Mouse (Mus musculus): Measurements from ENCODE around the gene Nrde2.
"Not testable (repeated sequence)": the region's sequence is repeated elsewhere in the genome, so short reads cannot be mapped to it uniquely, and the experiment has no call there.

Gene Nrde2

GRCm38 (mm10) chr12:100159261-100159975 is at the start of gene Nrde2:
Gene Nrde2 (minus strand): TSS chr12:100159653.
- peak; percentile 91 for DNase-seq (ENCODE audit: low spot score)

GRCm38 (mm10) chr12:100206926-100207325 is 47.5 kb upstream of the Nrde2 start:
- DNase-seq (ENCODE audit: low spot score): no peak

- no peak for DNase-seq (ENCODE audit: low spot score)
Observed at GRCm38 (mm10) chr12:100206521-100206920, 47.1 kb upstream of the Nrde2 start.

- DNase-seq (ENCODE audit: low spot score): no peak
Observed at GRCm38 (mm10) chr12:100205156-100205555, 45.7 kb upstream of the Nrde2 start.

GRCm38 (mm10) chr12:100203759-100204158 is 44.3 kb upstream of the Nrde2 start:
- no peak for DNase-seq (ENCODE audit: low spot score)

GRCm38 (mm10) chr12:100201838-100202237 is 42.4 kb upstream of the Nrde2 start:
- DNase-seq (ENCODE audit: low spot score): peak; percentile 87

- DNase-seq (ENCODE audit: low spot score): no peak
Observed at GRCm38 (mm10) chr12:100201363-100201711, 41.9 kb upstream of the Nrde2 start.

- DNase-seq (ENCODE audit: low spot score): no peak
Observed at GRCm38 (mm10) chr12:100200645-100201362, 41.4 kb upstream of the Nrde2 start.

GRCm38 (mm10) chr12:100199891-100200644 is 40.6 kb upstream of the Nrde2 start:
- DNase-seq (ENCODE audit: low spot score): peak; percentile 65

GRCm38 (mm10) chr12:100198967-100199660 is 39.7 kb upstream of the Nrde2 start, which contains the start of gene Calm1:
Gene Calm1 (plus strand): TSS chr12:100199435.
- DNase-seq (ENCODE audit: low spot score): peak; percentile 93

- no peak for DNase-seq (ENCODE audit: low spot score)
Observed at GRCm38 (mm10) chr12:100196786-100197185, 37.3 kb upstream of the Nrde2 start.

- DNase-seq (ENCODE audit: low spot score): no peak
Observed at GRCm38 (mm10) chr12:100194181-100194580, 34.7 kb upstream of the Nrde2 start.

- no peak for DNase-seq (ENCODE audit: low spot score)
Observed at GRCm38 (mm10) chr12:100190802-100191201, 31.3 kb upstream of the Nrde2 start.

GRCm38 (mm10) chr12:100187756-100188430 is 28.4 kb upstream of the Nrde2 start:
- no peak for DNase-seq (ENCODE audit: low spot score)

- peak; percentile 99 for DNase-seq (ENCODE audit: low spot score)
Observed at GRCm38 (mm10) chr12:100187013-100187755, 27.7 kb upstream of the Nrde2 start.

- DNase-seq (ENCODE audit: low spot score): no peak
Observed at GRCm38 (mm10) chr12:100186376-100186775, 26.9 kb upstream of the Nrde2 start.

GRCm38 (mm10) chr12:100185897-100186296 is 26.4 kb upstream of the Nrde2 start:
- DNase-seq (ENCODE audit: low spot score): no peak

GRCm38 (mm10) chr12:100184976-100185375 is 25.5 kb upstream of the Nrde2 start:
- DNase-seq (ENCODE audit: low spot score): not testable (repeated sequence)

GRCm38 (mm10) chr12:100183970-100184369 is 24.5 kb upstream of the Nrde2 start:
- DNase-seq (ENCODE audit: low spot score): no peak

- DNase-seq (ENCODE audit: low spot score): no peak
Observed at GRCm38 (mm10) chr12:100182676-100183075, 23.2 kb upstream of the Nrde2 start.

- peak; percentile 77 for DNase-seq (ENCODE audit: low spot score)
Observed at GRCm38 (mm10) chr12:100180802-100181201, 21.3 kb upstream of the Nrde2 start.

All from testis, postnatal 14 days (tissue).